Comparison of ENCODE assay signal across 8 mouse cellular contexts in genomic region chr17:34603375-34604060, GRCm38 (mm10). TPM values are rescaled to one million over a fixed set of nuclear protein-coding genes. Genes with fewer than 3 reads are reported as not detected.
DNase-seq lines count a peak whose midpoint lies in the region; ATAC-seq lines count a peak whose summit lies in the region.

TSS of gene Rnf5 (minus strand) at chr17:34603690.

- peak within 1 kb of the TSS; percentile 88 for H3K4me3 ChIP-seq in lung, embryonic 16.5 days (ENCODE audit: low read length)

- ATAC-seq in hematopoietic stem cell, adult 5-6 weeks (replicated peaks in 1 of 2; ENCODE audit: insufficient read depth in 1 of 2, low FRiP score in 2 of 2, low TSS enrichment in 1 of 2, low read depth in 1 of 2, poor library complexity in 2 of 2, severe bottlenecking in 2 of 2), result peak; percentile 81
- peak; percentile 93 for ATAC-seq in lung, embryonic 16.5 days (ENCODE audit: low read depth)

- no peaks in the 10 kb centered on the region for H3K27me3 ChIP-seq in lung, embryonic 16.5 days (ENCODE audit: control insufficient read depth, insufficient read depth, low read depth, low read length)

- H3K9me3 ChIP-seq in lung, embryonic 16.5 days (ENCODE audit: control insufficient read depth, low read length), result no peaks in the 10 kb centered on the region

- under 1% methylated on average over 30 of the region's 30 CpGs for WGBS in lung, embryonic 16.5 days

- H3K36me3 ChIP-seq in lung, embryonic 16.5 days (ENCODE audit: control insufficient read depth, insufficient read depth, low read length), result peaks cover 11% of the 10 kb centered on the region

- H3K4me2 ChIP-seq in lung, embryonic 16.5 days (ENCODE audit: low read depth, low read length), result peak within 1 kb of the TSS; percentile 88

- H3K27ac ChIP-seq in lung, embryonic 16.5 days (ENCODE audit: low read length), result peak within 1 kb of the TSS; percentile 91

- peak; percentile 100 for DNase-seq in MEL-GATA-1-ER (ENCODE audit: extremely low read depth, low read depth)
- DNase-seq in cerebellum, adult 8-10 months, result peak; percentile 99
- peak; percentile 100 for DNase-seq in forelimb bud, embryonic 11.5 days (ENCODE audit: low read depth, low spot score)
- DNase-seq in layer of hippocampus, adult 9-10 months (ENCODE audit: low spot score), result peak; percentile 100
- DNase-seq in ovary, postnatal 10 days (ENCODE audit: low spot score), result peak; percentile 97
- peak; percentile 98 to 99 for DNase-seq in thymus, postnatal 10 days (ENCODE audit: low spot score in 2 of 2)

- H3K9ac ChIP-seq in lung, embryonic 16.5 days (ENCODE audit: low read length), result peak within 1 kb of the TSS; percentile 83

- H3K4me1 ChIP-seq in lung, embryonic 16.5 days (replicated peaks; ENCODE audit: control insufficient read depth, insufficient read depth, low read length), result peaks cover 31% of the 10 kb centered on the region

RNA-seq across cellular contexts. Expression of gene Rnf5, which starts in this region (rescaled TPM):
- total RNA-seq in hematopoietic stem cell, adult 5-6 weeks (2017), result 6.6 and 18.0 TPM in 2 replicates
- 128 and 129 TPM in 2 replicates for polyA plus RNA-seq in lung, embryonic 16.5 days (2015; fragmentation: Nextera tagmentation; extraction: Ambion mirVana)

Comparison
In these comparisons a context has a peak if more than half of its experiments do, and no peak if none do; other contexts are left out.
1. Peak in every context shown above with its lines: DNase-seq, ATAC-seq, H3K4me3 ChIP-seq and H3K27ac ChIP-seq.